Mouse (Mus musculus) lung, embryonic 16.5 days (tissue): Measurements from ENCODE around the gene Gm43552. TPM values are rescaled to one million over a fixed set of nuclear protein-coding genes. Genes with fewer than 3 reads are reported as not detected.
"Not testable (repeated sequence)": the region's sequence is repeated elsewhere in the genome, so short reads cannot be mapped to it uniquely, and the experiment has no call there.

Experiments used
- ATAC-seq: fragments of 200-750 bp; cut with Nextera tagmentation; 2 replicates; pipeline ENCODE4 v1.8.0; 2017; ENCODE audit warnings: low read depth, mild to moderate bottlenecking, moderate library complexity
- H3K27ac ChIP-seq: fragments of 300-500 bp; sonication (generic); 2 replicates; pipeline ENCODE4 v1.5.1; 2014; ENCODE audit warnings: mild to moderate bottlenecking, control low read depth, low read length
- H3K27me3 ChIP-seq: fragments of 300-500 bp; sonication (generic); 2 replicates; pipeline ENCODE4 v1.6.1; 2014; ENCODE audit warnings: low read depth, low read length, mixed read lengths; ENCODE audit not compliant: control insufficient read depth, insufficient read depth
- H3K36me3 ChIP-seq: fragments of 300-500 bp; sonication (generic); 2 replicates; pipeline ENCODE4 v1.6.1; 2014; ENCODE audit warnings: low read length; ENCODE audit not compliant: control insufficient read depth, insufficient read depth
- H3K4me1 ChIP-seq: fragments of 300-500 bp; sonication (generic); replicated peaks from 2 replicates; pipeline ENCODE4 v1.6.1; 2014; ENCODE audit warnings: low read length, mixed read lengths; ENCODE audit not compliant: control insufficient read depth, insufficient read depth
- H3K4me2 ChIP-seq: fragments of 300-500 bp; sonication (generic); 2 replicates; pipeline ENCODE4 v1.6.1; 2014; ENCODE audit warnings: low read depth, low read length, control low read depth
- H3K4me3 ChIP-seq: fragments of 300-500 bp; sonication (generic); 2 replicates; pipeline ENCODE4 v1.5.1; 2014; ENCODE audit warnings: mild to moderate bottlenecking, low read length, control low read depth
- H3K9ac ChIP-seq: fragments of 300-500 bp; sonication (generic); 2 replicates; pipeline ENCODE4 v1.6.1; 2014; ENCODE audit warnings: low read length, control low read depth
- H3K9me3 ChIP-seq: fragments of 300-500 bp; sonication (generic); 2 replicates; pipeline ENCODE4 v1.6.1; 2016; ENCODE audit warnings: low read length; ENCODE audit not compliant: control insufficient read depth
- WGBS: fragments of 180-500 bp; shearing (Covaris S2); extraction: QIAGEN DNeasy Blood & Tissue Kit; methylation state at CpG from one replicate; pipeline ENCODE4 v1.1.7; 2014; 5-methylcytosine and 5-hydroxymethylcytosine counted together
- polyA plus RNA-seq: library from polyadenylated mRNA; unstranded; fragments of >200 nt; fragmentation: Nextera tagmentation; extraction: Ambion mirVana; gene quantifications from 2 replicates; pipeline ENCODE4 v1.2.1, GENCODE M21; 2015

Gm43552 gene
- polyA plus RNA-seq, result not detected in 2 replicates

GRCm38 (mm10) chr5:65492716-65493531 lies at the start of gene Gm43552:
TSS of gene Gm43552 (minus strand) at chr5:65492833.
- peak within 1 kb of the TSS; percentile 92 for H3K9ac ChIP-seq
- whole genome bisulfite sequencing, result under 1% methylated on average over 61 of the region's 69 CpGs
- no peaks in the 10 kb centered on the region for H3K36me3 ChIP-seq
- peak within 1 kb of the TSS; percentile 96 for H3K27ac ChIP-seq
- peak within 1 kb of the TSS; percentile 87 for H3K4me2 ChIP-seq
- no peaks in the 10 kb centered on the region for H3K27me3 ChIP-seq
- peak within 1 kb of the TSS; percentile 93 for H3K4me3 ChIP-seq
- H3K4me1 ChIP-seq, result peaks cover 14% of the 10 kb centered on the region
- ATAC-seq, result peak; percentile 97
- H3K9me3 ChIP-seq, result no peaks in the 10 kb centered on the region

- Histone ChIP-seq H3K27me3 (no peaks in the 10 kb centered on the region), H3K9ac (no peak overlapping the region), H3K4me2 (no peak overlapping the region), H3K36me3 (no peaks in the 10 kb centered on the region), H3K9me3 (no peaks in the 10 kb centered on the region), H3K4me1 (peaks cover 6% of the 10 kb centered on the region), H3K27ac (no peak overlapping the region), H3K4me3 (no peak overlapping the region)
- 68% methylated on average over 3 of the region's 3 CpGs for WGBS
- ATAC-seq, result no peak
Measured at GRCm38 (mm10) chr5:65541889-65542288, 49.3 kb upstream of the Gm43552 start.

GRCm38 (mm10) chr5:65539786-65540185 lies 47.2 kb upstream of the Gm43552 start:
- H3K27ac ChIP-seq, result no peak overlapping the region
- no peak for ATAC-seq
- H3K27me3 ChIP-seq, result no peaks in the 10 kb centered on the region
- WGBS, result 91% methylated on average over 3 of the region's 3 CpGs
- peaks cover 6% of the 10 kb centered on the region for H3K4me1 ChIP-seq
- H3K9me3 ChIP-seq, result no peaks in the 10 kb centered on the region
- H3K4me2 ChIP-seq, result no peak overlapping the region
- H3K9ac ChIP-seq, result no peak overlapping the region
- no peak overlapping the region for H3K4me3 ChIP-seq
- H3K36me3 ChIP-seq, result no peaks in the 10 kb centered on the region

GRCm38 (mm10) chr5:65538829-65539228 lies 46.2 kb upstream of the Gm43552 start:
- H3K4me1 ChIP-seq, result peaks cover 14% of the 10 kb centered on the region
- H3K4me3 ChIP-seq, result peak overlapping the region; percentile 34
- no peaks in the 10 kb centered on the region for H3K27me3 ChIP-seq
- peak overlapping the region; percentile 62 for H3K4me2 ChIP-seq
- 26% methylated on average over 4 of the region's 4 CpGs for WGBS
- ATAC-seq, result no peak
- H3K9me3 ChIP-seq, result no peaks in the 10 kb centered on the region
- H3K27ac ChIP-seq, result no peak overlapping the region
- peak overlapping the region; percentile 45; the same call in 1 of the 2 replicates for H3K9ac ChIP-seq
- H3K36me3 ChIP-seq, result no peaks in the 10 kb centered on the region

GRCm38 (mm10) chr5:65538121-65538520 lies 45.5 kb upstream of the Gm43552 start:
- Histone ChIP-seq H3K4me1 (peaks cover 14% of the 10 kb centered on the region), H3K4me3 (peak overlapping the region; percentile 64), H3K9ac (peak overlapping the region; percentile 83), H3K9me3 (no peaks in the 10 kb centered on the region), H3K27ac (peak overlapping the region; percentile 99), H3K4me2 (peak overlapping the region; percentile 79), H3K27me3 (no peaks in the 10 kb centered on the region), H3K36me3 (no peaks in the 10 kb centered on the region)
- ATAC-seq, result no peak
- 0% methylated on average over 4 of the region's 4 CpGs for WGBS

- H3K27me3 ChIP-seq, result no peaks in the 10 kb centered on the region
- H3K36me3 ChIP-seq, result no peaks in the 10 kb centered on the region
- H3K9me3 ChIP-seq, result no peaks in the 10 kb centered on the region
- H3K27ac ChIP-seq, result peak overlapping the region; percentile 99
- peak overlapping the region; percentile 79 for H3K4me2 ChIP-seq
- H3K9ac ChIP-seq, result peak overlapping the region; percentile 83
- H3K4me1 ChIP-seq, result peaks cover 14% of the 10 kb centered on the region
- peak; percentile 69 for ATAC-seq
- H3K4me3 ChIP-seq, result peak overlapping the region; percentile 64
- WGBS, result 1% methylated on average over 52 of the region's 59 CpGs
Measured at GRCm38 (mm10) chr5:65537420-65538071, 44.9 kb upstream of the Gm43552 start.

GRCm38 (mm10) chr5:65536751-65537419 lies 44.3 kb upstream of the Gm43552 start, which contains the start of the genes Smim14 and Ube2k:
TSS of gene Smim14 (minus strand) at chr5:65537184.
TSS of gene Ube2k (plus strand) at chr5:65537233.
- Histone ChIP-seq H3K4me1 (peaks cover 14% of the 10 kb centered on the region), H3K9ac (peak within 1 kb of the TSS; percentile 83), H3K36me3 (no peaks in the 10 kb centered on the region), H3K27me3 (no peaks in the 10 kb centered on the region), H3K4me3 (peak within 1 kb of the TSS; percentile 64), H3K4me2 (peak within 1 kb of the TSS; percentile 79), H3K9me3 (no peaks in the 10 kb centered on the region), H3K27ac (peak within 1 kb of the TSS; percentile 99)
- ATAC-seq, result peak; percentile 99
- WGBS, result under 1% methylated on average over 60 of the region's 66 CpGs

GRCm38 (mm10) chr5:65536068-65536465 lies 43.4 kb upstream of the Gm43552 start:
- WGBS, result 73% methylated on average over 10 of the region's 10 CpGs
- Histone ChIP-seq H3K9ac (peak overlapping the region; percentile 83), H3K4me1 (peaks cover 14% of the 10 kb centered on the region), H3K4me2 (peak overlapping the region; percentile 79), H3K4me3 (peak overlapping the region; percentile 64), H3K27ac (peak overlapping the region; percentile 99)
- not testable (repeated sequence) for H3K9me3 ChIP-seq, H3K27me3 ChIP-seq, ATAC-seq, H3K36me3 ChIP-seq
